Mouse (Mus musculus): Measurements from ENCODE around the gene Pde4dip. TPM values are rescaled to one million over a fixed set of nuclear protein-coding genes. Genes with fewer than 3 reads are reported as not detected.

Pde4dip gene
- polyA plus RNA-seq, 1 experiment, result 39.5 TPM

DNA sequence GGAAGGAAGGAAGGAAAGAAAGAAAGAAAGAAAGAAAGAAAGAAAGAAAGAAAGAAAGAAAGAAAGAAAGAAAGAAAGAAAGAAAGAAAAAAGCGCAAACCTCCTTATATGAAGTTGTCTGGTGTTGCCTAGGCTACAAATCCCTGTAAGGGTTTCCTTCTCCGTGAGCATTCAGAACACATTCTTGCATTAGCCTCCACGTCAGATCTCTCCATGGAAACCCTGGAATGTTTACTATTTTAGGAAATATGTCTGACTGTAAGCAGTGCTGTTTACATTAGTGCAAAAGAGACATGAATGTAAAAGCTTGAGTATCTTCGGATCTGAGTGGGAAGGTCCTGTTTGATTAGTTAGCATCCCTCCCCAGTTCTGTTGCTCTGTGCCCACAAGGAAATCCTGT lies 112.3 kb downstream of the Pde4dip start:
- TF ChIP-seq CTCF (IDR thresholded peaks at IDR 0.05; ENCODE audit: insufficient read depth, low read depth, low read length), result no peak
- TF ChIP-seq POLR2A (IDR thresholded peaks at IDR 0.05; ENCODE audit: insufficient read depth, low read depth, low read length), result no peak
- Histone ChIP-seq H3K4me1 (ENCODE audit: control insufficient read depth, insufficient read depth, low read length) (peaks cover 7% of the 10 kb centered on the region; the same call in 1 of the 2 replicates), H3K4me3 (ENCODE audit: insufficient read depth, low read depth, low read length) (no peak overlapping the region), H3K27ac (ENCODE audit: insufficient read depth, low read depth, low read length) (no peak overlapping the region; the same call in 1 of the 2 replicates)
- 17% methylated on average over 4 of the region's 4 CpGs for WGBS

DNA sequence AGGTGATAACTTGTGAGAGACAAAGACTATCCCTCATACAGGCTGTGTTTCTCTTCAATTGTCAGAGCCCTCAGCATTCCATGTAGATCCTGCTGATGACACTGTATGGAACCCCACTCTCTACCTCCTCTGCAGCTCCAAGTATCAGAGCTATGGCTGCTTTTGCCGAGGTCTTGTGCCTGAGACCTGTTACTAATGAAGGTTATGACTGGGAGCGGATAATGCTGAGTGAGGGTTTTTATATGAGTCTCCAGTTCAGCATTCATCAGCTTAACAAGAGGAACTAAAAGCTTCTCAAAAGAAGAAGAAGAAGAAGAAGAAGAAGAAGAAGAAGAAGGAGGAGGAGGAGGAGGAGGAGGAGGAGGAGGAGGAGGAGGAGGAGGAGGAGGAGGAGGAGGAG lies 112.8 kb downstream of the Pde4dip start:
- no peak overlapping the region for H3K4me3 ChIP-seq (ENCODE audit: insufficient read depth, low read depth, low read length)
- TF ChIP-seq CTCF (IDR thresholded peaks at IDR 0.05; ENCODE audit: insufficient read depth, low read depth, low read length) (no peak), POLR2A (IDR thresholded peaks at IDR 0.05; ENCODE audit: insufficient read depth, low read depth, low read length) (no peak)
- 37% methylated on average over 2 of the region's 2 CpGs for WGBS
- H3K4me1 ChIP-seq (ENCODE audit: control insufficient read depth, insufficient read depth, low read length), result peaks cover 7% of the 10 kb centered on the region; the same call in 1 of the 2 replicates
- peak overlapping the region; percentile 40; the same call in 1 of the 2 replicates for H3K27ac ChIP-seq (ENCODE audit: insufficient read depth, low read depth, low read length)

DNA sequence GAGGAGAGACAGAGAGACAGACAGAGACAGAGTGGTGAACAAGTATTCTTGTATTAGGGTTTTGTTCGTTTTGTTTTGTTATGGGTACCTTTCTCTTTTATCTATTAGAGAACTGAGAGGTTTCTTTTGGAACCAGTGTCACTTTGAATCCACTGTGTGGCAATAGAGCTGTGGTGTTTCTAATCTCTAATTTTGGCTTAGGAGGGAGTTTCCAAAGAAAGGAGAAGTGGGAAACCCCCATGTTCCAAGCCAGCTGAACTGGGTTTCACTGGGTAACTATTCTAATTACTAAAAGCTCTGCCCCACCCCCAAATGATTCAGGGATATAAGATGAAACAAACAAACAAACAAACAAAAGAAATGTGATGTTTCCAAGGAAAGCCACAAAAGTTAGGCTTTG lies 113.6 kb downstream of the Pde4dip start:
- Histone ChIP-seq H3K4me3 (ENCODE audit: insufficient read depth, low read depth, low read length) (no peak overlapping the region), H3K27ac (ENCODE audit: insufficient read depth, low read depth, low read length) (0 out of 2 replicates have a peak overlapping the region, but pooled peaks have one; percentile 13), H3K4me1 (ENCODE audit: control insufficient read depth, insufficient read depth, low read length) (peaks cover 5% of the 10 kb centered on the region; the same call in 1 of the 2 replicates)
- TF ChIP-seq CTCF (IDR thresholded peaks at IDR 0.05; ENCODE audit: insufficient read depth, low read depth, low read length) (no peak), POLR2A (IDR thresholded peaks at IDR 0.05; ENCODE audit: insufficient read depth, low read depth, low read length) (no peak)
- WGBS, result 42% methylated on average over 1 of the region's 1 CpGs

DNA sequence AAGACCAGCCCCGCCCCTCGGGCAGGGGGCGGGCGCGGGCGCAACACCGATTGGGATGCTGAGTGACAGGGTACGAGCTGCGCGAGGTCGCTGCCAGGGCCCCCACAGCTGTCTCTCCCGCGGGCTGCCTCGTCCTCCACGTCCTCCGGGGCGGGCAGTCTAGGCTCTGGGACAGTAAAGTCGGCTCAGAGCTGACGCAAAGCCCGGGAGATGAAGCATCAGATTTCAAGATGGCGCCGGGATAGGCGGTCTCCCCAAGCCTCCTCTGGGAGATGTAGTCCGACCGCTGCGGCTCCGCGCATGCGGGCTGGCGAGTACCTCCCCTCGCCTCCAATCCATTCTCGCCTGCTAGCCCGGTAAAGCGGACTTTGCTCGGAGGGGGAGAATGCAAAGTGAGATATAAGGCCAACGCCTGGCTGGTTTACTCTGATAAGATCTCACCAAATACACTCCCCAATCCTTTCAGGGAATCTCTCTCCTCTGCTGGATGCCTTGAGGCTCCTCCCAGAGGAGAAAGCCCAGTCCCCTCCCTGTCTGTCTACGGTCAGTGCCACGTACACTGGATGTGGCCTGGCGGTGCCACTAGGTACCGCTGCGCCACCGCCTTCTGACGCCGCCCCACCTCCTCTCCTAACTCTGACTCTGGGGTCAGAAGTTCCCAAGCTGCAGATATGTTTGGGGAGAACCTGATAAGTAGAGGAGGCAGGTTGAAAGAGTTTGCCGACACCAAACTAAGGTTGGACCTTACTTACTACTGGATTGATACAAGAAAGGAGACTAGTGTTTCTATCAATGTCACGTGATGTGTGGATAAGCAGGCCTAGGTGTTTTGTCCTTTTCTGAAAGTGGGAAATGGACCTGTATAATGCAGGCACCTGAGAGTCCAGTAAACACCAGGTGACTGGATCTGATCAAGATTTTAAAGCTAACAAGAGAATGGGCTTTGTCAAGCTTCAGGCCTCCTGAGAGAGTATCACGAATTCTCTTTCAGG lies 120.4 kb downstream of the Pde4dip start:
- Histone ChIP-seq H3K4me3 (ENCODE audit: insufficient read depth, low read depth, low read length) (peak overlapping the region; percentile 77), H3K4me1 (ENCODE audit: control insufficient read depth, insufficient read depth, low read length) (peaks cover 3% of the 10 kb centered on the region; the same call in 1 of the 2 replicates), H3K27ac (ENCODE audit: insufficient read depth, low read depth, low read length) (peak overlapping the region; percentile 88)
- 2% methylated on average over 47 of the region's 47 CpGs for WGBS
- TF ChIP-seq POLR2A (IDR thresholded peaks at IDR 0.05; ENCODE audit: insufficient read depth, low read depth, low read length) (peak; percentile 32; the same call in 1 of the 2 replicates), CTCF (IDR thresholded peaks at IDR 0.05; ENCODE audit: insufficient read depth, low read depth, low read length) (peak; percentile 28; the same call in 1 of the 2 replicates)

DNA sequence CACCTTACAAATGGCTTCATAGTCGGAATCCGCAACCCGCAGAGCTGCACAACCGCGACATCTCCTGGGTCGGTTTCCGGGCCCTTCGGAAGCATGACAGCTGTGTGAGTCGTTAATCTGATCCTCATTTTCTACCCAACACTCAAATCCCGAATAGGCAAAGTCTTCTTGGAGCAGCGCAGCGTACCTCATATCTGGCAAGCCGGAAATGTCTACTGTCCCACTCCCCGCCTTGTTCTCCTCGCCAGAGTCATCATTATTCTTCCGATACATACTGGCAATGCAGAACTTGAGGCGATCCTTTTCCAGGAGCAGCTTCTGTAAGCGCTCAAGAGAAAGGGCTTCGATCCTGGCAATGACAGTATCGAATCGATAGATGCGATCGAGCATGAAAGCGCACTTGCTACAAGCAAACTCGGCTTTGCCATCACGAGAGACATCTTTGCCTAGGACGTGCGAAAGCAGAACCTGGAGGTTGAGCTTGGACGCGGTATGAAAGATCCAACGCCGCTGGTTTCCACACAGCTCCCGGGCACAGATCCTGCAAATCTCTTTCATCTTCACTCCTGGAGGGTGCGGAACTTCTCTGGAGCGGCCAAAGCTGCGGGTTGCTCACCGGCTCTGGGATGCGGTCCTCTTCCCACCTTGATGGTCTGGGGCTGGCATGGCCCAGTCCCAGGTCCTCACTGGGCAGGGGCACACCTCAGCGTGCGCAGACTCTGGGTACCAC lies 121.3 kb downstream of the Pde4dip start:
- H3K27ac ChIP-seq (ENCODE audit: insufficient read depth, low read depth, low read length), result peak overlapping the region; percentile 88
- H3K4me3 ChIP-seq (ENCODE audit: insufficient read depth, low read depth, low read length), result peak overlapping the region; percentile 77
- TF ChIP-seq POLR2A (IDR thresholded peaks at IDR 0.05; ENCODE audit: insufficient read depth, low read depth, low read length) (no peak), CTCF (IDR thresholded peaks at IDR 0.05; ENCODE audit: insufficient read depth, low read depth, low read length) (no peak)
- peaks cover 3% of the 10 kb centered on the region; the same call in 1 of the 2 replicates for H3K4me1 ChIP-seq (ENCODE audit: control insufficient read depth, insufficient read depth, low read length)
- 1% methylated on average over 40 of the region's 40 CpGs for WGBS

DNA sequence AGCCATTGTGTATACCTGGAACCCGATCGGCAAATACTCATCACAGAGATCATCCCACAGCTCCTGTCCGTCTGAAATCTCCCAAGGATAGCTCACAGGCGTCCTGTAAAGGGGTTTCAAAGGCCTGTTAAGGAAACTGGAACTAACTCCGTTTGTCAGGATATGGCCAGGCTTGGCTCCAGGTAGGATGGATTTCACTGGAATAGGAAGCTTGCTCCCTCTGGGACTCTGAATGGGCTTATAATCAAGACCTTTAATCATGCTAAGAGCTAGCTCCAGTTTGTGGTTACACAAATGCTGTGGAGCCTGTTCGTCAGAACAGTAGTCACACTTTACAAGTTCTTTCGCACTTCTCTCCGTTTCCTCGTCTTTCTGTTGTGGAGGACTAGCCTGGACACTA lies 122.0 kb downstream of the Pde4dip start:
- H3K27ac ChIP-seq (ENCODE audit: insufficient read depth, low read depth, low read length), result no peak overlapping the region
- H3K4me1 ChIP-seq (ENCODE audit: control insufficient read depth, insufficient read depth, low read length), result peaks cover 7% of the 10 kb centered on the region
- 18% methylated on average over 9 of the region's 9 CpGs for WGBS
- H3K4me3 ChIP-seq (ENCODE audit: insufficient read depth, low read depth, low read length), result peak overlapping the region; percentile 77
- TF ChIP-seq CTCF (IDR thresholded peaks at IDR 0.05; ENCODE audit: insufficient read depth, low read depth, low read length) (no peak), POLR2A (IDR thresholded peaks at IDR 0.05; ENCODE audit: insufficient read depth, low read depth, low read length) (no peak)

DNA sequence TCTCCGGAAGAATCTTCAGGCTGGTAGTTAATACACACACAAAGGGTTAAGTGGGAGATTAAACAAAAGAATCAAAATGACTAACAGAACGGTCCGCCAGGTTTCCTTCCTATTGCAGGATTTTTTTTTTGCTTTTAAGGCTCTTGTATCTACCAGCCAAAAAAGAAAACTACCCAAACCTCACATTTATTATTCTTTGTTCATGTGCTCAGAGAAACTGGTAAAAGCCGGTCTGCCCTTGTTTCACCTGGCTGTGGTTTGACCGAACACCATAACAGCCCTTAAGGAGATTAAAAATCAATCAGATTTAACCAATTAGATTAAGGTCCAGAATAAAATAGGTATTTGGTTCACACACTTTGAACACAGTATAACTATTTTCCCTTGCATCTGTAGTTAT lies 124.4 kb downstream of the Pde4dip start:
- TF ChIP-seq CTCF (IDR thresholded peaks at IDR 0.05; ENCODE audit: insufficient read depth, low read depth, low read length) (no peak), POLR2A (IDR thresholded peaks at IDR 0.05; ENCODE audit: insufficient read depth, low read depth, low read length) (no peak)
- no peak overlapping the region for H3K27ac ChIP-seq (ENCODE audit: insufficient read depth, low read depth, low read length)
- H3K4me1 ChIP-seq (ENCODE audit: control insufficient read depth, insufficient read depth, low read length), result peaks cover 7% of the 10 kb centered on the region
- no peak overlapping the region for H3K4me3 ChIP-seq (ENCODE audit: insufficient read depth, low read depth, low read length)
- 17% methylated on average over 5 of the region's 5 CpGs for WGBS

DNA sequence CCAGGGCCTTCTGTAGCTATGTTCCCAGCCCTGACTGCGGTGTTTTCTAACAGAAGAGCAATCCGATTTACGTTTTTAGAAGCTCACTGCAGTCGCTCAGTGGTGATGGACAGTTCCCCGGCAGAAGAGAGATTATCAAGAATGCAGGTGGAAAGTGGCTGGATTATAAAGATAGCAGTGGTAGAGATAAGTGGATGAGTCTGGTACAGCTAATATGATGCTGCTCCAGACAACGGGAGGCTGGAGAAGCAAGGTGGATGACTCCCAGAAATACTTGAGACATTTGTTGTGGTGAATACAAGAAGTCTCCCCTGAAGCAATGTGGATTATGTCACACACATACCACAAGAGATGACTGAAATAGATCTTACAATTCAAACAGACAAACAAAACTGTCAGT lies 126.6 kb downstream of the Pde4dip start:
- Histone ChIP-seq H3K4me1 (ENCODE audit: control insufficient read depth, insufficient read depth, low read length) (peaks cover 9% of the 10 kb centered on the region), H3K4me3 (ENCODE audit: insufficient read depth, low read depth, low read length) (no peak overlapping the region), H3K27ac (ENCODE audit: insufficient read depth, low read depth, low read length) (no peak overlapping the region)
- TF ChIP-seq CTCF (IDR thresholded peaks at IDR 0.05; ENCODE audit: insufficient read depth, low read depth, low read length) (no peak), POLR2A (IDR thresholded peaks at IDR 0.05; ENCODE audit: insufficient read depth, low read depth, low read length) (no peak)
- 73% methylated on average over 6 of the region's 6 CpGs for WGBS

Data from olfactory bulb, adult 2 months (tissue).